Mouse (Mus musculus) spleen, embryonic (tissue): ENCODE measurements at regions not wholly inside any gene's neighbourhood (a gene's known extent, or its start where the extent isn't known, plus 50 kb on each side); places are given as distances from the start of the nearest gene placed in this dataset.

Experiments used
- CTCF ChIA-PET: fragments of 350-600 bp; sonication (Branson Sonifier 250); formaldehyde crosslinking; loops from one replicate; lab custom pipeline; 2022; lab: Charles Lee

DNA sequence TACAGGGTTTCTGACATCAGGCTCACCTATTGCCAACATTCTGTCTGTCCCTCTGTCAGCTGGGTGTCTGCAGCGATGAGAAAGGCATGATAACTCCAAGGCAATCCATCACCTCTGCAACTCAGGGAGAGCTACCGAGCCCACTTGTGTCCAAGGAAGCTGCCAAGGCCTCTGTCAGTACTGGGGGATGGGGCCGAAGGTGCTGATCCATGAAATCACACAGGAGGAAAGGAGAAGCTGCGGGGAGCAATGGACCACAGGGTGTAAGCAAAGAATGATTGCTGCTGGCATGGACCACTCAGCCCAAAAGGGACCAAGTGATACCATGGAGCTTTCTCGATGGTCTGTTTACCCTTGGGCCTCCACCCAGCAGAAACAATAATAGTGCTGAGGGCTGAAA lies 67.5 kb upstream of the Mid1ip1 start:
- CTCF ChIA-PET: no interaction called here

DNA sequence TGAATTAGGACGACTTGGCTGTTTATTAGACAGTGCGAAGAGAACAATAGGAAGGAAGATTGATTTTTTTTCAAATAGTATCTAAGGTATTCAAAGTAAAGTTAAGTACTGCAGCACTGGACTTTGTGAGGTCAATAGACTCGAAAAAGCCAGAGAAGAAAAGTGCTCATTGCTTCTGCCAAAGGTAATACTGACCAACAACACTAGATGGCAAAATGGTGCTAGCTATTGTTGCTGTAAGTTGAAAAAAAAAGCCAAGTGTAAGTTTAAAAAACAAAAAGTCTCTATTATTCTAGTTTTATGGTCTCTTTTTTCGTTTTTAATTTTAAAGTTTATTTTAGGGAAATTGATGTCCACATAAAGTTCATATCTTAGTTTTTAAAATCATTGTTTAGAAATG lies 63.9 kb upstream of the Mid1ip1 start:
- CTCF ChIA-PET: interaction anchor here (0.6 kb wide), 1 partner anchor 190 kb away, joined by 3 read pairs; no protein-coding TSS in a partner anchor
